Mouse (Mus musculus): ENCODE measurements around the gene Tmcc1. TPM values are rescaled to one million over a fixed set of nuclear protein-coding genes. Genes with fewer than 3 reads are reported as not detected.
"Not testable (repeated sequence)": the region's sequence is repeated elsewhere in the genome, so short reads cannot be mapped to it uniquely, and the experiment has no call there.

Tmcc1 gene
- polyA plus RNA-seq, 1 experiment = 11.3 TPM

DNA sequence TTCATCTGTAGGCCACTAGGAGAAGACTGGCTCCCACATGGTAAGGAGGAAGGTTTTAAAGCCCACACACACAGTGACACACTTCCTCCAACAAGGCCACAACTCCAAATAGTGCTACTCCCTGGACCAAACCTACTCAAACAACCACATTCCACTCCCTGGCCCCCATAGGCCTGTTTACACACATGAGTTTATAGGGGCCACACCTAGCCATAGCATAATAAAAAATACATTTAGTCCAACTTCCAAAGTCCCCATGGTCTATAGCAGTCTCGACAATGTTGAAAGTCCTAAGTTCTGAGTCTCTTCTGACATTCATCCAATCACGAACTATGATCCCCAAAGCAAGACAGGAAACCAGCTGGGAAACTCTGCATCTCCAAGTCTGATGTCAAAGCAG is 14.9 kb downstream of the Tmcc1 start:
- no peaks in the 10 kb centered on the region for H3K27me3 ChIP-seq (ENCODE audit: control insufficient read depth, insufficient read depth, insufficient read length)
- H3ac ChIP-seq (ENCODE audit: control insufficient read depth, insufficient read length, low read depth) = no peak overlapping the region
- peaks cover 8% of the 10 kb centered on the region for H3K36me3 ChIP-seq (ENCODE audit: control insufficient read depth, insufficient read depth)
- H3K4me3 ChIP-seq (ENCODE audit: insufficient read depth, poor library complexity, severe bottlenecking) = no peak overlapping the region
- TF ChIP-seq USF1 (IDR thresholded peaks at IDR 0.05; ENCODE audit: low read depth) (no peak), CEBPB (IDR thresholded peaks at IDR 0.05; ENCODE audit: low read depth) (no peak), FOSL1 (IDR thresholded peaks at IDR 0.05; ENCODE audit: insufficient read depth, low read length, poor library complexity, severe bottlenecking) (no peak), MAX (IDR thresholded peaks at IDR 0.05) (no peak), MYOD1 (IDR thresholded peaks at IDR 0.05; ENCODE audit: control insufficient read depth, insufficient read length, low read depth) (no peak), CTCF (IDR thresholded peaks at IDR 0.05; ENCODE audit: control insufficient read depth, insufficient read depth, insufficient read length) (no peak), MYOG (IDR thresholded peaks at IDR 0.05; ENCODE audit: control insufficient read depth, extremely low read depth, insufficient read length) (no peak)
- H3K79me3 ChIP-seq (ENCODE audit: low read depth) = peaks cover 13% of the 10 kb centered on the region
- H3K79me2 ChIP-seq (ENCODE audit: control insufficient read depth, insufficient read depth) = peaks cover 38% of the 10 kb centered on the region

DNA sequence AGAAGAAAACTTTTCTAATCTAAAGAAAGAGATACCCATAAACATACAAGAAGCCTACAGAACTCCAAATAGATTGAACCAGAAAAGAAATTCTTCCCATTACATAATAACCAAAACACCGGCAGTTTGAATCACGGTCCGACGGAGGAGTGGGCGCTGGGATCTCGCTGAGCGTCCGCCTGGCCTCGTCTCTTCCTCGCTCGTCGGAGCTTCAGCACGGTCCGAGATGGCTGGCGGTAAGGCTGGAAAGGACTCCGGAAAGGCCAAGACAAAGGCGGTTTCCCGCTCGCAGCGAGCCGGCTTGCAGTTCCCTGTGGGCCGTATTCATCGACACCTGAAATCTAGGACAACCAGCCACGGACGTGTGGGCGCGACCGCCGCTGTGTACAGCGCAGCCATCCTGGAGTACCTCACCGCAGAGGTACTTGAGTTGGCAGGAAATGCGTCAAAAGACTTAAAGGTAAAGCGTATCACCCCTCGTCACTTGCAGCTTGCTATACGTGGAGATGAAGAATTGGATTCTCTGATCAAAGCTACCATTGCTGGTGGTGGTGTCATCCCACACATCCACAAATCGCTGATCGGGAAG is 19.7 kb downstream of the Tmcc1 start:
- H3K36me3 ChIP-seq (ENCODE audit: control insufficient read depth, insufficient read depth); H3K79me3 ChIP-seq (ENCODE audit: low read depth); H3K27me3 ChIP-seq (ENCODE audit: control insufficient read depth, insufficient read depth, insufficient read length); H3ac ChIP-seq (ENCODE audit: control insufficient read depth, insufficient read length, low read depth); H3K4me3 ChIP-seq (ENCODE audit: insufficient read depth, poor library complexity, severe bottlenecking): not testable (repeated sequence)
- H3K79me2 ChIP-seq (ENCODE audit: control insufficient read depth, insufficient read depth) = peaks cover 27% of the 10 kb centered on the region

DNA sequence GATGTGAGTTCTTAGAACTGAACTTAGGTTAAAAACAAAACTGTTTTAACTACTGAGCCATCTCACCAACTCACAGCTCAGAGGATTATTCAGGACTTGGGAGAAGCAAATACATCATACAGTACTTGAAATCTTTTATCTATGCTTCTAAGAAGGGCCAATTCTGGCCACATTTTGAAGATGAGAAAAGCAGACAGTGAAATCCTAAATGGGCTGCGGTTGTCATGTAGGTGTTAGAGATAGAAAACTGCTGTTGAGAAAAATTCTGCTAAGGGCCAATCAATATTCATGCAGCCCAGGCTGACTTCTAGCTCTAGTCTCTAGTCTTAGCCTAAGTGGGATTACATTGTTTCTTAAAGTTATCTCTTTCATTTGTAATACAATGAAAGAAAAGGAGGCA is 26.9 kb downstream of the Tmcc1 start:
- peaks cover 10% of the 10 kb centered on the region for H3K36me3 ChIP-seq (ENCODE audit: control insufficient read depth, insufficient read depth)
- no peaks in the 10 kb centered on the region for H3K79me3 ChIP-seq (ENCODE audit: low read depth)
- H3K4me3 ChIP-seq (ENCODE audit: insufficient read depth, poor library complexity, severe bottlenecking) = no peak overlapping the region
- TF ChIP-seq FOSL1 (IDR thresholded peaks at IDR 0.05; ENCODE audit: insufficient read depth, low read length, poor library complexity, severe bottlenecking) (no peak), MYOG (IDR thresholded peaks at IDR 0.05; ENCODE audit: control insufficient read depth, extremely low read depth, insufficient read length) (no peak), MAX (IDR thresholded peaks at IDR 0.05) (no peak), CEBPB (IDR thresholded peaks at IDR 0.05; ENCODE audit: low read depth) (no peak), MYOD1 (IDR thresholded peaks at IDR 0.05; ENCODE audit: control insufficient read depth, insufficient read length, low read depth) (no peak), USF1 (IDR thresholded peaks at IDR 0.05; ENCODE audit: low read depth) (no peak), CTCF (IDR thresholded peaks at IDR 0.05; ENCODE audit: control insufficient read depth, insufficient read depth, insufficient read length) (no peak)
- H3K27me3 ChIP-seq (ENCODE audit: control insufficient read depth, insufficient read depth, insufficient read length) = no peaks in the 10 kb centered on the region
- no peak overlapping the region for H3ac ChIP-seq (ENCODE audit: control insufficient read depth, insufficient read length, low read depth)
- H3K79me2 ChIP-seq (ENCODE audit: control insufficient read depth, insufficient read depth) = peaks cover 10% of the 10 kb centered on the region

DNA sequence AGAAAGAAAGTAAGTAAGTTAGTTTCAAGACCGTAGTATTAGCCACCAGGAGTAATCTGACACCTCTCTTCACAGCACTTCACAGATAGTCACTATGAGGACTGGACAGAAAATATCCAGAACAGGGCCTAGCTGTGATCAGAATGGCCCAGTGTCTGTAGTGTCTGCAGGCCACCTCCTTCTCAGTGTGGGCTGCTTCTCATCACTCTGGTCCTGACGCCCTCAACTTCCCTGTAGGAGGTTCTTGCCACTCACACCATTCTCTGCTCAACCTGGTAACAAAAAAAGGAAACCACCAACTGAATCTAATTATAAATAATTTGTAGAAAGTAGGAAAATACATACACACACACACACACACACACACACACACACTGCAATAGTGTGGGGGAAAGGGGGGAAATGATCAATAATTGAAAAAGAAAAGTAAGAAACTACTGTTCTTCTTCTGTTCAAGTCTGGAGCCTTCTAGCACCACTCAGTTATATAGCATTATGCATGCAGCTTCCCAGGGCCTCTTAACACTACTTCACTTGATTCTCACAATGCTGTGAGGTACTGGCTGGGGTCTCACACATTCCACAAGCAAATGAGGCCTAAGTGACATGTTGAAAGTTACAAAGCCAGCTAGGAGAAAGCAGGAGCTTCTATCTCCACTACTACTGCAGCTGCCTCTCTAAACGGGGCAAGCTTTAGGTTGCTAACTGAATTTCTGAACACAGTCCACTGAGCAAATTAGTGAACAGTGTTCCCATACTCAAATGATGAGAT is 38.2 kb downstream of the Tmcc1 start:
- no peak overlapping the region for H3ac ChIP-seq (ENCODE audit: control insufficient read depth, insufficient read length, low read depth)
- no peaks in the 10 kb centered on the region for H3K79me2 ChIP-seq (ENCODE audit: control insufficient read depth, insufficient read depth)
- H3K36me3 ChIP-seq (ENCODE audit: control insufficient read depth, insufficient read depth) = no peaks in the 10 kb centered on the region
- no peaks in the 10 kb centered on the region for H3K27me3 ChIP-seq (ENCODE audit: control insufficient read depth, insufficient read depth, insufficient read length)
- H3K79me3 ChIP-seq (ENCODE audit: low read depth) = peaks cover 2% of the 10 kb centered on the region
- H3K4me3 ChIP-seq (ENCODE audit: insufficient read depth, poor library complexity, severe bottlenecking) = no peak overlapping the region
- TF ChIP-seq CEBPB (IDR thresholded peaks at IDR 0.05; ENCODE audit: low read depth) (no peak), MYOD1 (IDR thresholded peaks at IDR 0.05; ENCODE audit: control insufficient read depth, insufficient read length, low read depth) (no peak), MAX (IDR thresholded peaks at IDR 0.05) (no peak), USF1 (IDR thresholded peaks at IDR 0.05; ENCODE audit: low read depth) (no peak), MYOG (IDR thresholded peaks at IDR 0.05; ENCODE audit: control insufficient read depth, extremely low read depth, insufficient read length) (no peak), FOSL1 (IDR thresholded peaks at IDR 0.05; ENCODE audit: insufficient read depth, low read length, poor library complexity, severe bottlenecking) (no peak)

DNA sequence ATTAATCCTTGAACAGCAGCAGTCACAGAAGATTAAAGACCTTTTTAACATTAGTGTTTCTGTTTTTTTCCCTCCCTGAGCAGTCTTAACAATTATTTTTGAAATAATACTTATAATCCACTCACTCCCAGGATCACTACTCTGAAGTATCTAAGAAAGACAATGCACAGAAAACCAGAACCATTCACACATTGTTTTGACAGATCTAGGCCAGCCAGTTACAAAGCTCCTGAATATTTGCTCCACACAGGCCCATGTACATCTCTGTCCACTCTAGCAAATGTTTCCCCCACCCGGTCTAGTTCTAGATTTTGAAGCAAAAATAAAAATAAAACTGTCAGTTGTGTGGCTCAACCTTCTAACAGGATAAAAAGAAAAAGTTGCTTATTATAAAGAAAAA is 45.9 kb downstream of the Tmcc1 start:
- H3K79me3 ChIP-seq (ENCODE audit: low read depth) = peaks cover 8% of the 10 kb centered on the region
- H3K27me3 ChIP-seq (ENCODE audit: control insufficient read depth, insufficient read depth, insufficient read length) = no peaks in the 10 kb centered on the region
- no peak for TF ChIP-seq FOSL1 (IDR thresholded peaks at IDR 0.05; ENCODE audit: insufficient read depth, low read length, poor library complexity, severe bottlenecking)
- TF ChIP-seq MYOD1 (IDR thresholded peaks at IDR 0.05; ENCODE audit: control insufficient read depth, insufficient read length, low read depth) = no peak
- no peak overlapping the region for H3K4me3 ChIP-seq (ENCODE audit: insufficient read depth, poor library complexity, severe bottlenecking)
- H3K36me3 ChIP-seq (ENCODE audit: control insufficient read depth, insufficient read depth) = no peaks in the 10 kb centered on the region
- H3ac ChIP-seq (ENCODE audit: control insufficient read depth, insufficient read length, low read depth) = no peak overlapping the region
- H3K79me2 ChIP-seq (ENCODE audit: control insufficient read depth, insufficient read depth) = peaks cover 16% of the 10 kb centered on the region

DNA sequence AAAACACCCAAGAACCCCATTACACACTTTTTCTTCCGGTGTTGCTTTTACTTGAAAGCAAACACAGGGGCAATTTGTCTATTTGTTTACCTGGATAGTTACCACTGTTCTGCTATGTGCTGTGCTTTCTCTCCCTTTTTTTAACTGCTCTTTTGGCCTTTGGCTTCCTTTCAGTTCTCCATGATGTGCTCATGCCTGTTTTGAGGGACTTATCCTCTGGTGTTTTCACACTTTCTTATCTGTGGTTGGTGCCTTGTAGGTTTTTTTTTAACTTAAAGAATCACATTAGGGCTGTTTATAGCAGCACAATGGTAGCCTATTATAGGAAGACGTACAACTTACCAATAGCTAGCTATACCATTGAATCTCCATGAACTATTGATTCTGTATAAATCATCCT is 51.6 kb downstream of the Tmcc1 start:
- Histone ChIP-seq H3K27me3 (ENCODE audit: control insufficient read depth, insufficient read depth, insufficient read length) (no peaks in the 10 kb centered on the region), H3K79me3 (ENCODE audit: low read depth) (peaks cover 14% of the 10 kb centered on the region), H3K36me3 (ENCODE audit: control insufficient read depth, insufficient read depth) (no peaks in the 10 kb centered on the region), H3K79me2 (ENCODE audit: control insufficient read depth, insufficient read depth) (peaks cover 41% of the 10 kb centered on the region), H3ac (ENCODE audit: control insufficient read depth, insufficient read length, low read depth) (no peak overlapping the region), H3K4me3 (ENCODE audit: insufficient read depth, poor library complexity, severe bottlenecking) (no peak overlapping the region)
- TF ChIP-seq MYOD1 (IDR thresholded peaks at IDR 0.05; ENCODE audit: control insufficient read depth, insufficient read length, low read depth) = no peak
- no peak for TF ChIP-seq FOSL1 (IDR thresholded peaks at IDR 0.05; ENCODE audit: insufficient read depth, low read length, poor library complexity, severe bottlenecking)
- no peak for TF ChIP-seq CEBPB (IDR thresholded peaks at IDR 0.05; ENCODE audit: low read depth)
- no peak for TF ChIP-seq MYOG (IDR thresholded peaks at IDR 0.05; ENCODE audit: control insufficient read depth, extremely low read depth, insufficient read length)
- TF ChIP-seq MAX (IDR thresholded peaks at IDR 0.05) = no peak

Measured in C2C12 (cell line).